Mouse (Mus musculus) ES-E14 (cell line): Measurements from ENCODE around the gene Plekho1. TPM values are rescaled to one million over a fixed set of nuclear protein-coding genes. Genes with fewer than 3 reads are reported as not detected.
"Not testable (repeated sequence)": the region's sequence is repeated elsewhere in the genome, so short reads cannot be mapped to it uniquely, and the experiment has no call there.

Experiments used
- DNase-seq: peaks from one replicate; pipeline ENCODE4 v3.0.0-alpha.2; 2013; ENCODE audit warnings: low read depth, low spot score
- H3K27ac ChIP-seq: 2 replicates; pipeline ENCODE4 v1.5.1; 2012; ENCODE audit warnings: low read depth, mild to moderate bottlenecking, low read length, moderate library complexity, mixed read lengths; ENCODE audit not compliant: poor library complexity, insufficient read depth, severe bottlenecking
- H3K36me3 ChIP-seq: 2 replicates; pipeline ENCODE4 v1.6.1; 2012; ENCODE audit warnings: mild to moderate bottlenecking, low read length, moderate library complexity, mixed read lengths; ENCODE audit not compliant: control insufficient read depth, poor library complexity, insufficient read depth, severe bottlenecking
- H3K4me1 ChIP-seq, 2 experiments: fragments of 150-350 bp in 1 of 2; sonication (generic) in 1 of 2; 2 replicates each; pipeline ENCODE4 v1.6.1; 2012; ENCODE audit warnings: low read length in 2 of 2, mild to moderate bottlenecking in 1 of 2, mixed read lengths in 1 of 2; ENCODE audit not compliant: control insufficient read depth in 2 of 2, insufficient read depth in 2 of 2, poor library complexity in 1 of 2
- H3K4me3 ChIP-seq, 2 experiments: fragments of 150-350 bp in 1 of 2; sonication (generic) in 1 of 2; 2 replicates each; pipeline ENCODE4 v1.5.1; 2012; ENCODE audit warnings: low read length in 2 of 2, low read depth in 1 of 2, mild to moderate bottlenecking in 1 of 2, mixed read lengths in 1 of 2; ENCODE audit not compliant: insufficient read depth in 1 of 2, poor library complexity in 1 of 2, severe bottlenecking in 1 of 2
- H3K9ac ChIP-seq: 2 replicates; pipeline ENCODE4 v1.6.1; 2012; ENCODE audit warnings: low read depth, mild to moderate bottlenecking, low read length, mixed read lengths; ENCODE audit not compliant: poor library complexity, insufficient read depth, severe bottlenecking
- H3K9me3 ChIP-seq: fragments of 150-350 bp; sonication (generic); 2 replicates; pipeline ENCODE4 v1.6.1; 2012; ENCODE audit warnings: low read depth, mild to moderate bottlenecking, low read length; ENCODE audit not compliant: control insufficient read depth, insufficient read depth
- CHD2 ChIP-seq: IDR thresholded peaks from 2 replicates; pipeline ENCODE4 v1.6.1; 2014; ENCODE audit warnings: mild to moderate bottlenecking, low read depth, low read length, inconsistent platforms
- HCFC1 ChIP-seq: IDR thresholded peaks from 2 replicates; pipeline ENCODE4 v1.6.1; 2012; ENCODE audit warnings: low read length, inconsistent platforms, borderline replicate concordance; ENCODE audit not compliant: insufficient read depth
- MAFK ChIP-seq: IDR thresholded peaks from 2 replicates; pipeline ENCODE4 v1.6.1; 2014; ENCODE audit warnings: mild to moderate bottlenecking, low read depth, low read length, inconsistent platforms; ENCODE audit not compliant: insufficient read depth
- ZC3H11A ChIP-seq: IDR thresholded peaks from 2 replicates; pipeline ENCODE4 v1.6.1; 2012; ENCODE audit warnings: low read depth, mild to moderate bottlenecking, inconsistent platforms, low read length, borderline replicate concordance
- ZNF384 ChIP-seq: IDR thresholded peaks from 2 replicates; pipeline ENCODE4 v1.6.1; 2012; ENCODE audit warnings: low read depth, low read length, inconsistent platforms
- in situ Hi-C, 2 experiments: fragments of 600-800 bp; cut with MboI; formaldehyde crosslinking; loops; one replicate each; pipeline ENCODE4 v1.15.1; 2025; ENCODE audit warnings: low sequenced_read_pairs in 2 of 2, inconsistent platforms in 1 of 2; ENCODE audit not compliant: unreplicated experiment in 2 of 2
- total RNA-seq: library from RNA; depleted of rRNA; stranded (reverse); fragments of 300-350 nt; gene quantifications from 2 replicates; pipeline ENCODE4 v1.2.3, GENCODE M21; 2012

Plekho1 gene
- total RNA-seq, 1 experiment: 19.6 TPM

DNA sequence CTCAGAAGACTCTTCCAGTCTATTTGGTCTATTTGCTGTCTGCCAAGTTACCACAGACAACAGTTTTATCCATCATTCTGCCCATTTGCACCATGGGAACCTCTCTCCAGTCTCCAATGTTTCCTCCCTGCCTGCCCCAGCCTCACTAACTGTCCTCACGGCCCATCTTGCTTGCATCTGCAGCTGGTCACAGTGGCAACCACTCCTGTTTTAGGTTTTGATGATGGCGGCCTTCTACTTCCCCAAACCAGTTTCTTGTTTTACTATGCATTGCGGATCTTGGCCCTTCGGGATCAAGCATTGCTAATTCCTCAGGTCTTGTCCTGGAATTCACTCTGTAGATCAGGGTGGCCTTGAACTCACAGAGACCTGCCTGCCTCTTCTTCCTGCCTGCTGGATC, 13.7 kb downstream of the Plekho1 start:
- Histone ChIP-seq H3K27ac (no peak overlapping the region), H3K4me3 (no peak overlapping the region), H3K4me1 (peaks cover 5 to 6% of the 10 kb centered on the region in 2 experiments; a peak in 3 of 4 replicates), H3K9me3 (no peaks in the 10 kb centered on the region), H3K9ac (no peak overlapping the region), H3K36me3 (no peaks in the 10 kb centered on the region)
- DNase-seq: no peak
- in situ Hi-C loops: no loop called here
- TF ChIP-seq HCFC1: no peak
- TF ChIP-seq ZNF384: no peak
- no peak for TF ChIP-seq CHD2
- no peak for TF ChIP-seq ZC3H11A
- no peak for TF ChIP-seq MAFK

DNA sequence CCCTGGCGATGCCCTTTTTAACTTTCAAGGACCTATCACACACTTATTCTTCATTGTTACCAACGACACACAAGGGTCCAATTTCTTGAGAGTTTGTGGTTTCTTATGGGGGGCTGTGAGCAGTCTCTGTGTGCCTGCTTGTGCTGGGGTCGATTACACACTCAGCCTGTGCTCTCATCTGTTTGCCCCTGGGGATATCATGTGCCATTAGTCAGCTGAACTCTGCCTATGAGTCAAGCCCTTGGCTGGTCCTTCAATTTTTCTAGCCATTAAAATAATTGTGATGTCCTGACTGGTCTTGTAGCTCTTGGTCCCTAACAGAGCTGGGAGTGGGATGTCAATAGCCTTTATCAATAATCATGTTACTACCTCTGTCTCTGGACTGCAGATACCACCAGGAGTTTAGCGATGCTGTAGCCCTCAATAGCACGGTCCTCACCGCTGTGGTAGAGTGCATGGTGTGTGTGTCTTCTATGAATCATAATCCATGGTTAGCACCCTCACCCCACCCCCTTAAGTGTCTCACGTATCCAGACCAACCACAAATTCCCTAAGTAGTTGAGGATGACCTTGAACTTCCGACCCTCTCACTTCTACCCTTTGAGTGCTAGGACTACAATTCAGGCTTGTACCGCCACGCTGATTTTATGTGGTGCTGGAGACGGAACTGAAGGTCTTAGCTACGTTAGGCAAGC, 15.4 kb downstream of the Plekho1 start:
- H3K9ac ChIP-seq: no peak overlapping the region
- DNase-seq: no peak
- no peaks in the 10 kb centered on the region for H3K9me3 ChIP-seq
- H3K36me3 ChIP-seq: no peaks in the 10 kb centered on the region
- H3K27ac ChIP-seq: no peak overlapping the region
- H3K4me3 ChIP-seq: no peak overlapping the region
- TF ChIP-seq ZC3H11A (no peak), ZNF384 (no peak), MAFK (no peak), HCFC1 (no peak), CHD2 (no peak)
- H3K4me1 ChIP-seq: peaks cover 5 to 6% of the 10 kb centered on the region in 2 experiments; a peak in 3 of 4 replicates
- in situ Hi-C loops: no loop called here

- H3K9me3 ChIP-seq: no peaks in the 10 kb centered on the region
- TF ChIP-seq HCFC1 (no peak), ZC3H11A (no peak), MAFK (no peak), ZNF384 (no peak), CHD2 (no peak)
- peaks cover 0 to 3% of the 10 kb centered on the region in 2 experiments; a peak in 1 of 4 replicates for H3K4me1 ChIP-seq
- H3K36me3 ChIP-seq: no peaks in the 10 kb centered on the region
- DNase-seq: no peak
- no peak overlapping the region for H3K9ac ChIP-seq
- no peak overlapping the region for H3K27ac ChIP-seq
- no peak overlapping the region for H3K4me3 ChIP-seq
- in situ Hi-C loops: no loop called here
These were observed 17.5 kb downstream of the Plekho1 start for GRCm38 (mm10) chr3:95978265-95978664.

DNA sequence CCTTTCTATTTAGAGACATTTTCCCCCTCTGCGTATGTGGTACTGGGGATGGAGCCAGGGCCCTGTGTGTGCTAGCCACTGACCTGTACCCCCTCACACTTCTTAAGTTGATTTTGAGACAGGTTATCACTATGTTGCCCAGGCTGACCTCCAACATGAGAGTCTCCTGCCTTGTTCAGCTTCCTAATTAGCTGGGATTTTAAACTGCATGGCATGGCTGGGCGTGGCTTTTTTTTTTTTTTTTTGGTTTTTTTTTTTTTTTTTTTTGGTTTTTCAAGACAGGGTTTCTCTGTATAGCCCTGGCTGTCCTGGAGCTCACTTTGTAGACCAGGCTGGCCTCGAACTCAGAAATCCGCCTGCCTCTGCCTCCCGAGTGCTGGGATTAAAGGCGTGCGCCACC, 18.2 kb downstream of the Plekho1 start:
- H3K36me3 ChIP-seq, DNase-seq, H3K4me1 ChIP-seq, H3K9me3 ChIP-seq, H3K9ac ChIP-seq, H3K27ac ChIP-seq, in situ Hi-C loops, H3K4me3 ChIP-seq: not testable (repeated sequence)
- TF ChIP-seq ZNF384: peak; percentile 57; the same call in 1 of the 2 replicates

GRCm38 (mm10) chr3:95977079-95977478, 18.7 kb downstream of the Plekho1 start:
- no peak overlapping the region for H3K9ac ChIP-seq
- H3K4me1 ChIP-seq: peaks cover 0 to 5% of the 10 kb centered on the region in 2 experiments; a peak in 1 of 4 replicates
- in situ Hi-C loops: no loop called here
- no peak for TF ChIP-seq MAFK
- no peak for TF ChIP-seq CHD2
- TF ChIP-seq ZNF384: peak; percentile 70; the same call in 1 of the 2 replicates
- TF ChIP-seq HCFC1: no peak
- no peak for TF ChIP-seq ZC3H11A
- H3K27ac ChIP-seq: no peak overlapping the region
- H3K4me3 ChIP-seq: no peak overlapping the region
- no peaks in the 10 kb centered on the region for H3K9me3 ChIP-seq
- no peak for DNase-seq
- H3K36me3 ChIP-seq: no peaks in the 10 kb centered on the region
